Mouse (Mus musculus) T-helper 2 cell (primary cell): Measurements from ENCODE around the gene Ankfy1.
"Not testable (repeated sequence)": the region's sequence is repeated elsewhere in the genome, so short reads cannot be mapped to it uniquely, and the experiment has no call there.

Experiments
- in situ Hi-C: fragments of 300-600 bp; cut with MboI, MseI; formaldehyde crosslinking; loops from one replicate; pipeline ENCODE4 v1.15.1; 2025; ENCODE audit warnings: high pct_unique_total_duplicates

The Ankfy1 gene

DNA sequence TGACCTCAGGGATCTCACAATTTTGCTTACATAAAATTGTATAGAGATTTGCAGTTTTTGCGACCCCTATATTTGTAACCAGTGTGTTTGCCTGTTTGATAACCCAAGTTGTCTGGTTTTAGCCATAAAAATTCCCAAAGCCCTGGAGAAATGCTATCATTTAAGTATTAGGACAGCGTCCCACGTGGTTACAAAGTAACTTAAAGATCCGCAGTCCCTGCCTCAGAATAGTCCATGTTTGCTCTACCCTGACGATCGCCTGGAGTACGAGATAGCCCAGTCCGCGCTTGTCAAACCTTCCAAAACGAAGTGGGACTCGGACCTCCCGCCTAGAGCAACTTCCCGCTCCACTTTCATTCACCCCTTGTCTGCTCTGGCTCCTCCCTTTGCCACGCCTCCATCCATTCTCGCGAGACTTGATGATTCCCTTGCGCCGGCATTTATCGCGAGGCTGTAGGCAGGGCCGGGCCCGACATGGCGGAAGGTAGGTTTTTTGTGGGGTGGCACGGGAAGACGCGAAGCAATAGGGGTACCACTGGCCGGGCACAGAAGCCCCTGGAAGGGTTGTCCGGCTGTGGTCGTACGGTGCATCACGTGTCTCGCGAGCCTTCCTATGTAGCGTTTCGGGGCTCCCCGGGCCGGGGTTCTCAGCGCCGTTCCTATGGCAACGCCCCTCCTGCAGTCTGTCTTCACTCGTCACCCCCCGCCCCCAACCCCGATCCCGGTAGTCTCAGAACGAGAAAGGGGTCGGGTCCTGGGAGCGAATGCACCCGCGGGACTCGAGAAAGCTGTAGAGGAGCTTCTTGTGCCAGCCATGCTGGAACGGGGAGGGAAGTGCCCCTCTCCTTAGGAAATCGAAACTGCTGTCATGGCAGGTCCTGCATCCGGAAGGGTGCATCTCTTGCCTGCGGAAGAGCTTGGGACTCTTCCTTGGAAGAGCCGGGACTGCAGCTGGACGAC, at the start of gene Ankfy1:
Ankfy1 (plus strand) TSS at position 456 of the 960 bp plus-strand sequence.
- in situ Hi-C loops, result loop anchor here (5.0 kb wide), 1 partner anchor 83 kb away; the partner anchor contains the start of gene Ube2g1

DNA sequence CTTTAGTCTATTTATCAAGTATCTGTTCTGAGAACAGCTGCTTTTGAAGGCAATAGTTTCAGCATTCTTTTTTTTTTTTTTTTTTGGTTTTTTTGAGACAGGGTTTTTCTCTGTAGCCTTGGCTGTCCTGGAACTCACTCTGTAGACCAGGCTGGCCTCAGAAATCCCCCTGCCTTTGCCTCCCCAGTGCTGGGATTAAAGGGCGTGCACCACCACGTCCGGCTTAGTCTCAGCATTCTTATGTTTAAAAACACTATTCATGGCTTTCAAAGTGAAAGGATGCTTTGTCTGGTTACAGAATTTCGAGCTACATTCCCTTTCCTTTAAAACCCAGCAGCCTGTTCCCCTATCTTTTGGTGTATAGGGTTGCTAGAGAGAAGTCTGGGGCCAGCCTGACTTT, 47.1 kb upstream of the Ankfy1 start:
- in situ Hi-C loops, result no loop called here

DNA sequence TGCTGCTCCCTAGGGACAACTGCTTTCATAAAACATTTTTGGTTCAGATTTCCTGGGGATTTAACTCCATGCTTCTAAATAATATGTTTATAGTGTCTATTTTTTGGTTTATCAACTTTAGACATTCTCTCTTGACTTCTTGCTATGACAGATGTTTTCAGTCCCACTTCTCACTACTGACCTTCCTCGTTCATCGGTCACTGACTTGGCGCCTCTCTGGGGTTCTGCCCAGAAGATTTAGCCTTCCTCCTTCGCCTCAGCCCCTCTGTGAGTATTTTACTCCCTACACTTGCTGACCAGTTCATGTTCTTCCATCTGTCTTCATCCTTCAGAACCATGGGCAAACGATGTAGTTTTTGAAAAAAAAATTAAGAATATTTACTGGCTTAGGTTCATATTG, 44.4 kb upstream of the Ankfy1 start:
- in situ Hi-C loops, result no loop called here

DNA sequence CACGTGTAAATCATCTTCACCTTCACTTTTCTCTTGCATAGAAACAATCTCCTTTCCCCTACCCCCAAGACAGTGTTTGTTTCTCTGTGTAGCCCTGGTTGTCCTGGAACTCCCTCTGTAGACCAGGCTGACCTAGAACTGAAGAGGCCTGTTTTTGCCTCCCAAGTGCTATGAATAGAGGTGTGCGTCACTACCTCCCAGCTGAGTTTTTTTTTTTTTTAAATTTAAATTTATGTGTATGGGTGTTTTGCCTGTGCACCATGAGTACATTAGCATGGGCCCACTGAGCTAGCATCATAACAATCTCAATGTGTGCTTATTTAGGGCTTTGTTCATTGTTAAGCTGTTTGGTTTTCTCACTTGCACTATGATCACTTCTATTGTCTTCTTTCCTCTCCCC, 39.5 kb upstream of the Ankfy1 start:
- in situ Hi-C loops, result no loop called here

DNA sequence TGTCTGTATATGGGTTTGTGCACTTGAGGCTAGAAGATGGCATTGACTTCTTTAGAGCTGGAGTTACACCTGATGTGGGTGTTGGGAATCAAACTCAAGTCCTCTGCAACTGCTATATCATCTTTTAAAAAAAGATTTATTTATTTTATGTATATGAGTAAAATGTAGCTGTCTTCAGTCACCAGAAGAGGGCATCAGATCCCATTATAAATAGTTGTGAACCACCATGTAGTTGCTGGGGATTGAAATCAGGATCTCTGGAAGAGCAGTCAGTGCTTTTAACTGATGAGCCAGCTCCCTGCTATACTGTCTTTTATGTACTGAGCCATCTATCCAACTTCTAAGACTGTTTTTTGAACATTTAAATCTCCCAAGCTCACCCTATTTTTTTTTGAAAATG, 29.9 kb upstream of the Ankfy1 start:
- in situ Hi-C loops, result loop anchor here (5.0 kb wide), 1 partner anchor 83 kb away; no protein-coding TSS in a partner anchor

DNA sequence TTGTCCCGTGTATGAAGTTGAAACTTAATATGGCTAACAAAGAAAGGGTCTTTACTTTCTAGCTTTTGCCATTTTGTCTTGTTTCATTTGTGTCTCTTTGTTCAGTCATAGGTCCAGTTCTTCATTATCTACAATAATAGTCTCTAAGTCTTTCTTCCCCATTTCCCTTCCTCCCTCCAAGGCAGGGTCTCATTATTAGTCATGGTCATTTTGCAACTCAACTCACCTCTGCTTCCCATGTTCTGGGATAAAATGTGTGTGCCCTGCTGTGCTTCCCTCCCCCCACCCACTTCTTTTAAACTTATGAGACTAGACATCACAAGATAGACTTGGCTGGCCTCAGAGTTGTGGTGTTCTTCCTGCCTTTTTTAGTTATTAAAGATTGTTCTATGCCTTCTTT, 29.4 kb upstream of the Ankfy1 start:
- in situ Hi-C loops, result loop anchor here (5.0 kb wide), 1 partner anchor 83 kb away; no protein-coding TSS in a partner anchor

DNA sequence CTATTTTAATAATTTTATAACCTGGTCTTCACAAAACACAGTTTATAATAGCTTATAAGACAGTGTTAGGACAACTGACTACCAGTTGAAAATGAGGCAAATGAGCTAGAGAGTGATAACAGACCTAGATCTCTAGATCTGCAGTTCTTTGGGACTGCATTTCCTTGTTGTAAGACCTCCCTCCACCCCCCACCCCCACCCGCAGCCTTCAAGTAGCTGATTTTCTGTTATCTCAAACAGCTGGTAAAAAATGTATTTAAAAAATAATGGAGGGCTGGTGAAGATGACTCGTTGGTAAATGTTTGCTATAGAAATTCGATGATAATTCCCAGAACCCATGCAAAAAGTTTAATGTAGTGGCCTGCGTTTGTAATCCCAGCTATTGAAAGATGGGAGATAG, 25.2 kb upstream of the Ankfy1 start:
- in situ Hi-C loops, result loop anchor here (5.0 kb wide), 1 partner anchor 87 kb away; no protein-coding TSS in a partner anchor

DNA sequence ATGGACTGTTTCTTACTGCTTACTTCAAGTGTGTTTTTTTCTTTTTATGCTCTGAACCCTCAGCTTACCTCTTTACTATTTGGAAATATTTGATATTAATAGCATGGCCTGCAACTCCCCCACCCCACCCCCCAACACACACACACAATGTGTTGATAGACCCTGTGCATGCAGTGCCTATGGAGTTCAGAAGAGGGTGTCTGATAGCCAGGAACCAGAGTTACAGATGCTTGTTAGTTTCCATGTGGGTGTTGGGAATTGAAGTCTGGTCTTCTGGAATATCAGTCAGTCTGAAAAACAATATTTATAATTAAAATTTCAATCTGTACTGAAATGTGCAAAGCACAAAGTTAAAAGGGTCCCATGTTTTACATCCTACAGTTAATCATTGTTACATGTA, 19.2 kb upstream of the Ankfy1 start:
- in situ Hi-C loops, result loop anchor here (10.0 kb wide), 1 partner anchor 1854 kb away; no protein-coding TSS in a partner anchor

DNA sequence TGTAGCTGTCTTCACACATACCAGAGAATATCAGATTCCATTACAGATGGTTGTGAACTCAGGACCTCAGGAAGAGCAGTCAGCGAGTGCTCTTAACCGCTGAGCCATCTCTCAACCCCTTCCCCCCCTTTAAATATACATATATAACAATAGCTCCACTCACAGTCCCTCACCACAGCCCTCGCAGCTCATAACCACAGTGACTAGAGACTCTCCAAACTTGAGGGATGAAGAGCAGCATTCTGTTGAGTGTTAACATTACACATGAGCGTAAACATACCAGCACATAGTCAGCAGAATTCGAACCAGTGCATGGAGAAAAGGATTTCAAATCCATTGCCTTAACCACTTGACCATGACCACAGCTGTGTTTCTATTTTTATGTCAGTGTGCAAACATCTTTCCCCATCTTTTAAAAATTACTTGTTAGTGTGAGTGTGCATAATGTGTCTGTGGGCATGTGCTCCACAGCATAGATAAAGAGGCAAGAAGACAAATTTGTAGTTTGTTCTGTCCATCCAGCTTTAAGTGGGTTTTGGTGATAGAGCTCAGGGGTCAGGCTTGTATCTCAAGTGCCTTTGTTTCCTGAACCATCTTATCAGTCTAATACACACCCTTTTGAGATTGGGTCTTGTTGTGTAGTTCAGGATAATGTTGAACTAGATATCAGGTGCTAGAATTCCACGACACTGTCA, 18.4 kb upstream of the Ankfy1 start:
- in situ Hi-C loops, result loop anchor here (10.0 kb wide), 1 partner anchor 1853 kb away; no protein-coding TSS in a partner anchor

DNA sequence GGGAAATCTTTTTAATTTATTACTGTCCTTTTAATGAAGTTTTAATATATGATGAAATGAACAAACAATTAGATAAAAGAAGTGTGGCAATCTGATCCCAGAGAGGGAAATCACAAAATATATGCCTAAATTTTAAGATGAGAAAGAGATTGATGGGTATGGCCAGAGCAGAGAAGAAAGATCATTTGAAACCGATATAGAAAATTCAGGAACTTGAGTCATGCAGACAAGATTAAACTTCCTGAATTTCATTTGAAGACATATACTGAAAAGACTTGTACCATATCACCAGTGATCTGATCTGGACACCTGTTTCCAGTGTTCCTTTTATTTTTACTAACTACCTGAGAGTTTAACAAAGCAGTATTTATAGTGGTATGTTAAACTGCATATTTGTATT, 17.4 kb upstream of the Ankfy1 start:
- in situ Hi-C loops, result loop anchor here (10.0 kb wide), 1 partner anchor 1852 kb away; no protein-coding TSS in a partner anchor

DNA sequence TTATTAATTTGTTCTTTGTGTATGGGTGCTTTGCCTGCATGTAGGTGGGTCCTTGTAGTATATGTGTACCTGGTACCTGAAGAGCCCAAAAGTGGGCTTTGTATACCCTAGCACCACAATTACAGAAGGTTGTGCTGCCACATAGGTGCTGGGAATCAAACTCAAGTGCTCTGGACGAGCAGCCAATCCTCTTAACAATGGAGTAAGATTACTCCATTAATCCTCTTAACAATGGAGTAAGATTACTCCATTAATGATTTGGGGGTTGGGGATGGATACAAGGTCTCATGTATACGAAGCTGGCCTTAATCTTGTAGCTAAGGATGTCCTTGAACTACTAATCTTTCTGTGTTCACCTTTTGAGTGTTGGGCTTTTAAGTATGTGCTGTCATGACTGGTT, 14.5 kb upstream of the Ankfy1 start:
- in situ Hi-C loops, result loop anchor here (10.0 kb wide), 1 partner anchor 1850 kb away; no protein-coding TSS in a partner anchor

DNA sequence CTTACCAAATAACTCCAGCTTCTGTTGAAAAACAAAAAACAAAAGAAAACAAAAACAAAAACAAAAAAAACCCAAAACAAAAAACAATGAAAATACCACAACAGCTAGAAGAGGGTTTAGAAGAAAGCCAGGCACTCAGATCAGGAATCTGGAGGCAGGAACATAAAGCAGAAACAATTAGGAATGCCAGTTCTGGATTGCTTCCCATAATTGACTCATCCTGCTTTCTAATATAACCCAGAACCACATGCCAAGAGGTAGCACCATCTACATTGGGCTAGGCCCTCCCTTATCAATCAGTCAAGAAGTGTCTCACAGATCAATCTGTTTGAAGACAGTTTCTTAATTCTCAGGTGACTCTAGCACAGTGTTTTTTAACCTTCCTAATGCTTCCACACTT, 9.1 kb upstream of the Ankfy1 start:
- in situ Hi-C loops, result no loop called here

DNA sequence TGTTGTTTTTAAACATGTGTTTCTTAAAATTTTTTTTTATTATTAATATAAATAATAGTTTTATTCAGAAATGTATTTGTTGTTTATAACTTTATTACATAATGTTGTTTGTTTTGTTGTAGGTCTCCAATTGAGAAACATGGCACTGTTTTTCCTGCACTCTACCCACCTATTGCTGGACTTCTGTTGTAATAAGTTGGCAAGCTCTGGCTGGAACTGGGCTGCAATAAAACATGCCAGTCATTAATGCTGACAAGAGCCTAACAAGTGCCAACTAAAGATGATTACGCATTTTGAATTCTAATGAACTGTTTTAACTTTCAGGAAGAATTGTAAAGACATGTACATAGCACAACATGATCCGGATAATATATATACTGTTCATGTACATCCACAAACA, 6.4 kb upstream of the Ankfy1 start:
- in situ Hi-C loops, result no loop called here

DNA sequence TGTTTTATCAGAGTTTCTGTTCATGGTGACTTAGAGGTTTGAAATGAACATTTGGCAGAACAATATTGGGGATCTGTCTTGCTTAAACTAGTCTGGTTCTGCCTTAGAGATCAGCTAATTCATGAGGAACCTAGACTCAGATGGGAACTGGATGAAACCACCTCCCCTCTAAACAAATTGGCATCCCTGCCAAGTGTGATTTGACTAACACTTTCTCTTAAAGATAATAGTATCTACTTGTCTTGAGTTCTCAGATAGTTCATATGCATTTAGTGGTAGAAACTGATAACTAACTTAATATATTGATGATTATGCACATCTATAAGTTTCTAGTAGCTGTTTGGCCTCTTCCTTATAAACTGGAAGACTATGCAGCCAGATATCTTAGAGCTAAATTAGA, 3.1 kb upstream of the Ankfy1 start:
- in situ Hi-C loops, result loop anchor here (5.0 kb wide), 1 partner anchor 79 kb away; the partner anchor contains the start of gene Ube2g1

DNA sequence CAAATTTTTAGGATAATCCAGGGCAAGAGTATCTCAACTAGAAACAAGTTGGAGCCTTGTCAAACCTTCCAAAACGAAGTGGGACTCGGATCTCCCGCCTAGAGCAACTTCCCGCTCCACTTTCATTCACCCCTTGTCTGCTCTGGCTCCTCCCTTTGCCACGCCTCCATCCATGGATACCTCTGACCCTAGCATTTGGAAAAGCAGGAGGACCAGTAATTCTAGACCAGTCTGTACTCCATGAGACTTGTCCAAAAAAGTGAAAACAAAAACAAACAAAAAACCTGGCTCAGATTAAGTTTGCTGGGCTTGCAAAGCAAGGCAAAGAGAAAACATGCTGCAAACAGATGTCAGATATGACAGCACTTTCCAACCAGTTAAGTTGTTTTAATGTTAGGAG, 1.6 kb upstream of the Ankfy1 start:
- in situ Hi-C loops, result loop anchor here (5.0 kb wide), 1 partner anchor 81 kb away; the partner anchor contains the start of gene Ube2g1

DNA sequence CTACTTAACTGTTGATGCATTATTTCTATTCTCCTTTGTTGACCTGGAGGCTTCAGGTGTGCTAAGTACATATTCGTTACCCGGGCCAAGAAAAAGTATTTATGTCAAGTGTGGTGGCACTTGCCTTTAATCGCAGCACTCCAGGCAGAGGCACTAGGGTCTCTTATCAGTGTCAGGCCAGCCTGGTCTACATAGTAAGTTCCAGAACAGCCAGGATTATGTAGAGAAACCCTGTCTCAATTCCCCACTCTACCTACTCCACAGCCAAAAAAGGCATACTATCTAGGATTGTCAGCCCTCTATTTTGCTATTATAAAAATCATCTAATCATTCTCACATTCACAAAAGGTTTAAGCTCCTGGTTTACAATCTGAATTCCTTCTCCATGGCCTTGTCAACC, 691 bp upstream of the Ankfy1 start:
- in situ Hi-C loops, result loop anchor here (5.0 kb wide), 1 partner anchor 82 kb away; the partner anchor contains the start of gene Ube2g1

DNA sequence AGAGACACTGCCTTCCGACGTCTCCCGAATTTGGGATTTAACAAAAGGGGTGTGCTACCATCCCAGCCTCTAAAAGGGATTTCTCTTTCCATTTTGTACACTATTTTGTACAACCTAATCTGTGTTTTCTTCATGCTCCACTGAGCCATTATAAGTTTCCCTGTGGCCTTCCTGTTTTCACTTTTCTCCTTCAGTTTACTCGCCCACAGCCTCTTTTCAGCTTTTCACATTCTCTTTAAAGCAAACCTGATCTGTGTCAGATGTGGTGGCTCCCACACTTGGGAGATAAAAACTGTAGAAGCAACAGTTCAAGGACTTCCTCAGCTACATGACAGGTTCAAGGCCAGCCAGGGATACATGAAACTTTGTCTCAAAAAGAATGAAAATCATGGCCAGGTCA, 2.5 kb downstream of the Ankfy1 start:
- in situ Hi-C loops, result no loop called here

DNA sequence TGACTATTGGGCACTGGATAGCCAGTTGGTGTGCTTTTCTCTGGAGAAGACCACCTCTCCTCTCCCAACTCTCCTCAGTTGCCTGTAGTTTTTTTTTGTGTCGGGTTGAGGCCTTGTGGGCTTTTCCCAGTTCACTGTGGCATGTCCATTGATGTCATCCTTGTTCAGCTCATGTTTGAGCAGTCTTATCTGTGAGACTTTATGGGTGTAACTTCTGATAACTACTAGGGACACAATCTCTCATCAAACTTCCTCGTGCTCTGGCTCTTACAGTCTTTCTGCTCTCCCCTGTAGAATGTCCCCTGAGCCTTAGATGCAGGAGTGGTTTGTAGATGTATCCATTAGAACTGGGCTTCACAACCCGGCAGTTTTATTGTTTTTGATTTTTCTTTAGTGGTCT, 5.2 kb downstream of the Ankfy1 start:
- in situ Hi-C loops, result no loop called here

DNA sequence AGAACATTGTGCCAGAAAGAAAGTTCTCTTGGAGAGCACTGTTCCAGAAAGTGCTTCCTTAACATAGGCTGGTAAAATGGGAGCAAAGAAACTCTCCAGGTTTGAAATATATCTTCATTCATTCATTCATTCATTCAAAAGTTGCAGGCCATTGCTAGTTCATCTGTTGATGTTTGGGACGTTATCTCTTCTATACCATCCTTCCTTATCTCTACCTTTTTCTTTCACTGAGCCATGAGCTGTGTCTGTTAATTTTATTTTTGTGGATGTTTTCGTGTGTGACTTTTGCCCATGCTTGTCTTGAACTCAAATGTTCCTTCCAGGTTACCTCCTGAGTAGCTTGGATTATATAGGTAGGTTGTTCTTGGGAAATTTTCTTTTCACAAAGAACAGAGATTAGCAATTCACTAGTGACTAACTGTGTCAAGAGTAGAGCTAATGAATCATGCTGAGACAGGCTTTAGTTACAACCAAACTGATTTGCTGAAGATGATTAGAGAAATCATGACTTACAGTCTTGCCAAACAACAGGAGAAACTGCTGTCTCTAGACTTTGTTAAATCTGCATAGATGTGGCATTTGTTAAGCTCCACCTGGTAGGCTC, 6.7 kb downstream of the Ankfy1 start:
- in situ Hi-C loops, result no loop called here

DNA sequence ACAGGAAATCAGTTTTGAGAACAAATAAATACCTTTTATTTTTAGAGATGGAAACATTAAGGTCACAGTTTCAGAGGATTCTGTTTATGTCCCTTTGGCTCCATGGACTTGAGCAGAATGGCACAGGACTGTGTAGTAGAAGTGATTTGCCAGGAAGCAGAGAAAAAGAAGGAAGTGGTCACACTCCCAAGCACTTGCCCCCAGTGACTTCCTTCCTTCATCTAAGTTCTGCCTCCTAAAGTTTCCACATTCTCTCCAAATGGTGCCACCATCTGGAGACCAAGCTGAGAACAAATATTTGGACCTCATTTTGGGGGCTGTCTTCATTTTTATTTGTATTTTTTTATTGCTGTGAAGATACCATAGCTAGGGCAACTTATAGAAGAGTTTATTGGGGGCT, 7.5 kb downstream of the Ankfy1 start:
- in situ Hi-C loops, result no loop called here

DNA sequence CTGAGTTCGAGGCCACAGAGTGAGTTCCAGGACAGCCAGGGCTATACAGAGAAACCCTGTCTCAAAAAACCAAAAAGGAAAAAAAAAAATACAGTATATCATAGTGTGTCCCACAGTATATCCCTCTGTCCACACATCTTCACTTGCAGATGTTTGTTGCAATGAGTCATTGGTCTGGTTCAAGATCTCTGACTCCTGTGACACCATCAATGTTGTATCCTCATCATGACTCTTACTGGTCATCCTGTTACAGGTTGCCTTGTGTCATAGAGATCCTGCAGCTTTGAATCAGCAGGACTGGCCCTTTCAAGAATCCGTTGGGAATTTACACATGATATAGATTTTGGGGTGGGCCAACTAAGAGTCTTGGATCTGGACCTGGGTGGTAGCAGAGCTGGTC, 15.3 kb downstream of the Ankfy1 start:
- in situ Hi-C loops, result not testable (repeated sequence)

DNA sequence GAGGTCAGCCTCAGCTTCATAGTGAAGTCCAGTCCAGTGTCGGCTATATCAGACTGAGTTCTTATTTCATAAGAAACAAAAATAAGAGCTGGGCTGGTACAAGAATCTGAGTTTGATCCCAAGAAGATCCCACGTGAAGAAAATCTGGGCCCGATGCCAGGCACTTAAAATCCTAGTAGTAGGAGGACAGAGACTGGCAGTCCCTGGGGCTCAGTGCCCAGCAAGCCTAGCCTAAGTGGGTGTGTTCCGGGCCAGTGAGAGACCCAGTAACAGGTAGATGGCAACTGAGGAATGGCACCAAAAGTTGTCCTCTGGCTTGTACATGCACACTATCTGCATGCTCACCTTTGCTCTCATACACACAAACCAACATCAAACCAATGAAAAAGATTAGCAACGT, 22.9 kb downstream of the Ankfy1 start:
- in situ Hi-C loops, result no loop called here
